Mouse (Mus musculus) hindbrain, embryonic 14.5 days (tissue): ENCODE data around the gene Dennd2a. TPM values are rescaled to one million over a fixed set of nuclear protein-coding genes. Genes with fewer than 3 reads are reported as not detected.
"Not testable (repeated sequence)": the region's sequence is repeated elsewhere in the genome, so short reads cannot be mapped to it uniquely, and the experiment has no call there.

Experiments used
- ATAC-seq: fragments of 200-750 bp; cut with Nextera tagmentation; 2 replicates; pipeline ENCODE4 v1.8.0; 2017; ENCODE audit warnings: moderate number of reproducible peaks, mild to moderate bottlenecking, moderate TSS enrichment, moderate library complexity; ENCODE audit not compliant: low FRiP score
- DNase-seq: peaks from one replicate; pipeline ENCODE4 v3.0.0-alpha.2; 2015; ENCODE audit warnings: low spot score
- H3K27ac ChIP-seq: fragments of 300-500 bp; sonication (generic); 2 replicates; pipeline ENCODE4 v1.5.1; 2014; ENCODE audit warnings: mild to moderate bottlenecking, moderate library complexity
- H3K27me3 ChIP-seq: fragments of 300-500 bp; sonication (generic); 2 replicates; pipeline ENCODE4 v1.6.1; 2014; ENCODE audit warnings: mild to moderate bottlenecking, low read length, mixed read lengths; ENCODE audit not compliant: control insufficient read depth, insufficient read depth
- H3K36me3 ChIP-seq: fragments of 300-500 bp; sonication (generic); replicated peaks from 2 replicates; pipeline ENCODE4 v1.6.1; 2014; ENCODE audit not compliant: control insufficient read depth, insufficient read depth
- H3K4me1 ChIP-seq: fragments of 300-500 bp; sonication (generic); replicated peaks from 2 replicates; pipeline ENCODE4 v1.6.1; 2014; ENCODE audit warnings: antibody characterized with exemption, low read length, mixed read lengths; ENCODE audit not compliant: control insufficient read depth, insufficient read depth
- H3K4me2 ChIP-seq: fragments of 300-500 bp; sonication (generic); replicated peaks from 2 replicates; pipeline ENCODE4 v1.6.1; 2014; ENCODE audit warnings: mild to moderate bottlenecking, moderate library complexity
- H3K4me3 ChIP-seq: fragments of 300-500 bp; sonication (generic); replicated peaks from 2 replicates; pipeline ENCODE4 v1.5.1; 2014; ENCODE audit warnings: mild to moderate bottlenecking, low read length
- H3K9ac ChIP-seq: fragments of 300-500 bp; sonication (generic); 2 replicates; pipeline ENCODE4 v1.6.1; 2014
- H3K9me3 ChIP-seq: fragments of 300-500 bp; sonication (generic); 2 replicates; pipeline ENCODE4 v1.6.1; 2016; ENCODE audit warnings: low read length; ENCODE audit not compliant: control insufficient read depth
- WGBS: fragments of 180-500 bp; shearing (Covaris S2); extraction: QIAGEN DNeasy Blood & Tissue Kit; methylation state at CpG from one replicate; pipeline ENCODE4 v1.1.7; 2014; 5-methylcytosine and 5-hydroxymethylcytosine counted together
- polyA plus RNA-seq: library from polyadenylated mRNA; unstranded; fragments of >200 nt; fragmentation: Nextera tagmentation; extraction: Ambion mirVana; gene quantifications from 2 replicates; pipeline ENCODE4 v1.2.1, GENCODE M21; 2014

The Dennd2a gene
- polyA plus RNA-seq, 1 experiment from 2014 or later: 19.1 TPM

GRCm38 (mm10) chr6:39451033-39451432 is 106.6 kb downstream of the Dennd2a start:
- Histone ChIP-seq H3K27ac (no peak overlapping the region), H3K36me3 (no peaks in the 10 kb centered on the region), H3K9me3 (no peaks in the 10 kb centered on the region), H3K4me3 (no peak overlapping the region), H3K27me3 (no peaks in the 10 kb centered on the region), H3K4me2 (no peak overlapping the region), H3K9ac (no peak overlapping the region), H3K4me1 (no peaks in the 10 kb centered on the region)
- 83% methylated on average over 3 of the region's 3 CpGs for WGBS
- ATAC-seq: no peak
- no peak for DNase-seq

DNA sequence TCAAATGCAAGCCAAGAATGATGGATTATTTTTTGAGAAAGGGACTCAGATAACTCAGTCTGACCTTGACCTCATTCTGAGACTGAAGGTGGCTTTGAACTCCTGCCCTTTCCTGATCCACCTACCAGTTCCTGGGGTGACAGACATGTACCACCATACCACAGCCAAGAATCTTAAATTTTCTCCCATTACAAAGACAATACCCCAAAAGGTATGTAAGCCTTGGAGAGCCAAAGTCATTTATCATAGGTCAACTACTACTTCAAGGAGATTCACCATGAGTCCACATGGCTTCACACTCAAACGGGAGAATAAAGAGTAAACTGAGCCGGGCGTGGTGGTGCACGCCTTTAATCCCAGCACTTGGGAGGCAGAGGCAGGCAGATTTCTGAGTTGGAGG is 107.1 kb downstream of the Dennd2a start:
- no peaks in the 10 kb centered on the region for H3K27me3 ChIP-seq
- H3K4me3 ChIP-seq: no peak overlapping the region
- WGBS: 89% methylated on average over 4 of the region's 4 CpGs
- ATAC-seq (no peak), DNase-seq (no peak)
- no peaks in the 10 kb centered on the region for H3K9me3 ChIP-seq
- no peaks in the 10 kb centered on the region for H3K4me1 ChIP-seq
- H3K9ac ChIP-seq: no peak overlapping the region
- H3K4me2 ChIP-seq: no peak overlapping the region
- H3K27ac ChIP-seq: no peak overlapping the region
- no peaks in the 10 kb centered on the region for H3K36me3 ChIP-seq

DNA sequence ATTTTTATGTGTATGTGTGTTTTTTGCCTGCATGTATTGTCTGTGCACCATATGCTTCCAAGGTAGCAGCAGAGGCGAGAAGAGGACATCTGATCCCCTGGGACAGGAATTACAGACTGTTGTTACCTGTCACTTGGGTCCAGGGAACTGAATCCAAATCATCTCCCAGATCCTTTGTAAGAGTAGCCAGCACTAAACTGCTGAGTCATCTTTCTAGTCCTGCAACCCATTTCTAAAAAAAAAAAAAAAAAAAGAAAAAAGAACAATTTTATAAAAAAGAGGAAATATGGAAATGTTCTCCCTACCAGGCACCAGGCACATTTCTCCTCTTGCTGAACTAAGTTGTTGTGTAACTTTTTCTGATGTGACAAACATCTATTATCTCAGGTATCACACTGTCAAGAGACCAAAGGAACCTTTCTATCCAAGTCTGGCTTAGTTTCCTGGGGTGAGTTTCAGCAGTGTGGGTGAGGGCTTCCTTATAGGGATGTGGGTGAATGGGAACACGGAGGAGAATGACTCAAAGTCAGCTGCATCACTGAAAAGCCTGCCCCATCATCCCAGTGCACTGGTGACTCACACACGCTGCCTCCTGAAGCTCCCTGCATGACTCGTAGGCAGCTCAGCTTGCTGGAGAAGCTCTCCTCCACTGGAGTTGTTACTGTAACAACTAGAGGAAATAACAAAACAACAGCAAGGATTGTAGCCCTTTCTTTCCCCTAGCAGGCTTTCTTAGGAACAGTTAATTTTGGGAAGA is 110.1 kb downstream of the Dennd2a start:
- WGBS: 52% methylated on average over 4 of the region's 4 CpGs
- Histone ChIP-seq H3K36me3 (no peaks in the 10 kb centered on the region), H3K9ac (no peak overlapping the region)

GRCm38 (mm10) chr6:39445801-39446572 is 111.7 kb downstream of the Dennd2a start:
- DNase-seq (no peak), ATAC-seq (no peak)
- Histone ChIP-seq H3K27me3 (no peaks in the 10 kb centered on the region), H3K4me2 (peak overlapping the region; percentile 27), H3K9me3 (no peaks in the 10 kb centered on the region), H3K4me3 (0 out of 2 replicates have a peak overlapping the region, but pooled peaks have one; percentile 3), H3K36me3 (no peaks in the 10 kb centered on the region), H3K9ac (no peak overlapping the region), H3K27ac (no peak overlapping the region), H3K4me1 (no peaks in the 10 kb centered on the region)
- WGBS: 4% methylated on average over 19 of the region's 19 CpGs

More for the DNA sequence above, 110.1 kb downstream of the Dennd2a start:
- ATAC-seq: no peak
- H3K4me2 ChIP-seq: no peak overlapping the region
- H3K27ac ChIP-seq: no peak overlapping the region
- H3K4me1 ChIP-seq: no peaks in the 10 kb centered on the region
- no peak overlapping the region for H3K4me3 ChIP-seq
- no peaks in the 10 kb centered on the region for H3K9me3 ChIP-seq
- DNase-seq: no peak
- H3K27me3 ChIP-seq: no peaks in the 10 kb centered on the region

- H3K9me3 ChIP-seq: no peaks in the 10 kb centered on the region
- no peak overlapping the region for H3K27ac ChIP-seq
- ATAC-seq (no peak), DNase-seq (no peak)
- H3K36me3 ChIP-seq: no peaks in the 10 kb centered on the region
- H3K4me3 ChIP-seq: no peak overlapping the region
- no peak overlapping the region for H3K4me2 ChIP-seq
- no peak overlapping the region for H3K9ac ChIP-seq
- H3K4me1 ChIP-seq: no peaks in the 10 kb centered on the region
- H3K27me3 ChIP-seq: no peaks in the 10 kb centered on the region
Measured at GRCm38 (mm10) chr6:39442786-39443287, 114.8 kb downstream of the Dennd2a start.

GRCm38 (mm10) chr6:39440207-39440606 is 117.5 kb downstream of the Dennd2a start:
- no peak for DNase-seq
- Histone ChIP-seq H3K9ac (no peak overlapping the region), H3K27ac (no peak overlapping the region), H3K9me3 (no peaks in the 10 kb centered on the region), H3K27me3 (no peaks in the 10 kb centered on the region), H3K4me3 (no peak overlapping the region), H3K4me2 (no peak overlapping the region), H3K36me3 (no peaks in the 10 kb centered on the region), H3K4me1 (no peaks in the 10 kb centered on the region)
- no peak for ATAC-seq

- ATAC-seq, H3K4me2 ChIP-seq: not testable (repeated sequence)
Measured at GRCm38 (mm10) chr6:39437519-39437918, 120.1 kb downstream of the Dennd2a start.

DNA sequence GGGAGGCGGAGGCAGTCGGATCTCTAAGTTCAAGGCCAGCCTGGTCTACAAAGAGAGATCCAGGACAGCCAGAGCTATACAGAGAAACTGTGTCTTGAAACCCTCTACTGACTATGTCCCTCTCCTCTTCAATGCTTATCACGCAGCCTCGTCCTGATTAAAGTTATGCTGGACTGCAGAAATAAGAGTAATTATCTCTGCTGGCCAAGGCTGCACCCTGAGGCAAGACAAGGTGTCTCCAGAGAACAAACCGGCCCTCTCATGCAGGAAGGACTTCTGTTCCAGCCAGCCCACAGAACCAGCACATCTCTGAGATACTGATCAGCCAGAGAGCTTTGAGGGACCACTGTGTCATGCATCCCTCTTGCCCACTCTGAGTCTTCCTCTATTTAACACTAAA is 121.8 kb downstream of the Dennd2a start:
- WGBS: 77% methylated on average over 5 of the region's 5 CpGs
- no peak overlapping the region for H3K4me3 ChIP-seq
- no peaks in the 10 kb centered on the region for H3K4me1 ChIP-seq
- no peak for DNase-seq
- no peak for ATAC-seq
- H3K4me2 ChIP-seq: no peak overlapping the region
- H3K9me3 ChIP-seq: no peaks in the 10 kb centered on the region
- H3K9ac ChIP-seq: no peak overlapping the region
- H3K27me3 ChIP-seq: no peaks in the 10 kb centered on the region
- H3K36me3 ChIP-seq: no peaks in the 10 kb centered on the region
- no peak overlapping the region for H3K27ac ChIP-seq

More at GRCm38 (mm10) chr6:39437519-39437918, 120.1 kb downstream of the Dennd2a start:
- H3K9ac ChIP-seq, H3K4me3 ChIP-seq, H3K4me1 ChIP-seq, H3K27me3 ChIP-seq, H3K27ac ChIP-seq, H3K9me3 ChIP-seq, H3K36me3 ChIP-seq, DNase-seq: not testable (repeated sequence)
- 95% methylated on average over 6 of the region's 6 CpGs for WGBS

- DNase-seq: no peak
- Histone ChIP-seq H3K4me3 (no peak overlapping the region), H3K4me1 (no peaks in the 10 kb centered on the region), H3K36me3 (no peaks in the 10 kb centered on the region), H3K27ac (no peak overlapping the region), H3K9ac (no peak overlapping the region), H3K27me3 (no peaks in the 10 kb centered on the region), H3K9me3 (no peaks in the 10 kb centered on the region), H3K4me2 (no peak overlapping the region)
- ATAC-seq: no peak
- 5% methylated on average over 2 of the region's 2 CpGs for WGBS
Measured at GRCm38 (mm10) chr6:39434886-39435492, 122.7 kb downstream of the Dennd2a start.
